Mouse (Mus musculus) lung, postnatal 0 days (tissue): Measurements from ENCODE around the gene Btg2.

Source experiments
- CTCF ChIP-seq: IDR thresholded peaks from 2 replicates; pipeline ENCODE4 v1.5.1; 2016; ENCODE audit warnings: antibody characterized with exemption, mild to moderate bottlenecking
- EP300 ChIP-seq: IDR thresholded peaks from 2 replicates; pipeline ENCODE4 v1.6.1; 2016; ENCODE audit warnings: antibody characterized with exemption, mild to moderate bottlenecking, control low read depth

DNA sequence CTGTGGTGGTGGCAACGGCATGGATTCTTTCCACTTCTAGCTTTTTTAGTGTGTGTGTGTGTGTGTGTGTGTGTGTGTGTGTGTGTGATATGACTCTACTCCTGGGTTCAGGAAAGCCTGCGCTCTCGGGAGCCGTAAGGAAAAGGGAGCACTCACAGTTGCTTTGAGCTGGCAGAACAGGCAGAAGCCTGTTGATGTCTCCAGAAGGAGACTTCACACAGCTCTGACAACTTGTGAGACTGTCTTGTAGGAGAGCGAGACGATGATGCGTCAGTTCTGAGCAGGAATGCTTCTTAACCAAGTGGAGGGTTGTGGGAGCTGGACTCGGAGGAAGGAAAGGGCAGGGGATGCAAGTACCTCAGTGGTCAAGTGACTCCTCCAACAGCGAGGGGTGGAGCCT is 52.2 kb downstream of the Btg2 start:
- no peak for TF ChIP-seq CTCF
- no peak for TF ChIP-seq EP300
